Mouse (Mus musculus) T-helper 2 cell (primary cell): Measurements from ENCODE around the gene Abcf3.

Source experiments
- in situ Hi-C: fragments of 300-600 bp; cut with MboI, MseI; formaldehyde crosslinking; loops from one replicate; pipeline ENCODE4 v1.15.1; 2025; ENCODE audit warnings: high pct_unique_total_duplicates

Gene Abcf3

DNA sequence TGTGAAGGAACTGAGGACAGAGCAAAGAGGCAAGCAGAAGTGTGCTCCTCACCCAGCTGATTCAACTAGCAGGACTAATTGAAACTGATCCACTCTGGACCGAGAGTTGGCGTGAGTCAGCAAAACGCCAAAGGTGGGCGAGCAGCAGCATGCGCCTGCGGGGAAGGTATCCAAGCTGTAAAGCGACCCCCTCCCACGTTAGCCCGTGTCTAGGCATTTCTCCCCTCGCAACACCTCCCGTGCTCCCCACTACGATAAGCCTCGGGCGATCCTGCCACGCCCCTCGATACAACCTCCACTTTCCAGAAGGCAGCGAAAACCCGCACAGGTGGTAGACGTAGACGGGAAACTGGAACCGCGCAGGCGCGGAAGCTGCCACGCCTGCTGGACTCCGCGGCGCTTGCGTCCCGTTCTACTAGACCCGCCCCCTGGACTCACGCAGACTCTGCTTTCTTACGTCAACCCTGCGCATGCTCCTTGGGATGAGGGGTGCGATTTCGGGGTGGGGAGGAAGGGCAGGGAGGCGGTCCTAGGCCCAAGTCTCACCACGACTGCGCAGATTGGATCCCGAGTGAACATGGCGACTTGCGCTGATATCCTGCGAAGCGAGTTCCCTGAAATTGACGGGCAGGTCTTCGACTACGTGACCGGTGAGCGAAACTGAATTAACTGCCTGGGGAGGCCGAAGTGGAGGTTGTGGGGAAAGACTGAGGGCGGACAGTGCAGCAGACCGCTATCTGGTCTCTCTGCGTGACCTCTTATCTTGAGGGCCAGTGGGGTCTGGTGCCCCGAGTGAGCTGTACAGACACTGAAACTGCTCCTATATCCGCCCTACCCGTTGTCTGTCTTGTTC is at the start of gene Abcf3:
TSS of gene Abcf3 (plus strand) at position 482 of the 853 bp plus-strand sequence.
- in situ Hi-C loops: loop anchor here (10.0 kb wide), 1 partner anchor 66 kb away; the partner anchor contains the start of genes Alg3, Eef1akmt4 and Gm49333

DNA sequence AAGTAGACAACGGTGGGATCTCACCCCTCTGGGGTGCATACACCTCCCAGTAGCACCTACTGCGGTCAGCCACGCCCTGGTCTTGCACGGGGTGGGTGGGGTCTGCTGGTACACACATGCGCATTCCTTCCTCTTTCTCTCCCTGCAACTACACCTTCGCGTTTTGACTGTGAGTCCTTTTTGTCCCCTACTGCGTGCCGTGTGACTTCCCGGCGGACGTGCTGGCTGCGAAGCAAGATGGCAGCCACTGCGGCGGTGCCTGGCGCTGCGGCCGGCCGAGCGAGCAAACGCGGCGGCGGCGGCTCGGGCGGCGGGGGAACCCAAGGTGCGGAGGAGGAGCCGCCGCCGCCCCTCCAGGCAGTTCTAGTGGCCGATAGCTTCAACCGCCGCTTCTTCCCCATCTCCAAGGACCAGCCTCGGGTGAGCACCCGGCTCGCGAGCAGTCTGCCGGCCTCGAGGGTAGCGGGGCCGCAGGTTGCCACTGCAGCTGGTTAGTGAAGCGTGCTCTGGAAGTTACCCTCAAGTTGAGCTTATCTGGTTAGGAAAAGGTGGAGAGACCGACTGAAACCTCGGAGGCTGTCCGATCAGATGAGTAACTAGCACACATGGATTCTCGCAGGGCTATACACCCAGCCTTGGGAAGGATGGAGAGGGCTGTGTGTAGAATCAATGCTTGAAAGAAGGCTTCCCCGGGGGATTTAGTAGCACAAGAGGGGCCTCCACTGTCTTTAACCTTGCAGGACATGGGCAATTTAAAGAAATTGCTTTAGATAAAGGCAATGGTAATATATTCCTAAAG is 49.5 kb upstream of the Abcf3 start, which contains the start of gene Eif2b5:
TSS of gene Eif2b5 (plus strand) at position 141 of the 799 bp plus-strand sequence.
- in situ Hi-C loops: loop anchor here (10.0 kb wide), 1 partner anchor 116 kb away; the partner anchor contains the start of genes Alg3, Eef1akmt4 and Gm49333

- in situ Hi-C loops: loop anchor here (5.0 to 10.0 kb wide), 2 partner anchors 139 to 301 kb away; no protein-coding TSS in a partner anchor
These were observed 42.4 kb upstream of the Abcf3 start for GRCm38 (mm10) chr16:20506000-20506399.

DNA sequence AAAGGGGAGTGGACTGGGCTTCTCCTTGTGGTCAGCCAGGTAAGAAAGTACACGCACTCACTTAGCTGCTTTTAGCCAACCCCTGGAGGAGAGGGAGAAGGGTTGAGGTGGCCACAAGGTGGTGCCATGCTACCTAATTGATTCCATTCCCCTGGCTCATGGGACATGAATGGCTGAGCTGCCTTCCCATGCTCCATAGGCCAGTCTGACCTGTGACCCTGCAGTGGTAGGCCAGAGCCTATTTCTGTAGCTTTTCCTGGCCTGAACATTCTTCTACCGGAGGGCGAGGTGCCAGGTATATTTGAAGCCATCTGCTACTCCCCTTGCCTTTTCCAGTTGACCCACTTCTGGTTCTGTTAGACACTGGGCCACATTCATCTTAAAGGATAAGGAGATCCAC is 39.0 kb upstream of the Abcf3 start:
- in situ Hi-C loops: loop anchor here (5.0 to 10.0 kb wide), 2 partner anchors 135 to 298 kb away; no protein-coding TSS in a partner anchor

GRCm38 (mm10) chr16:20511277-20511847 is 37.0 kb upstream of the Abcf3 start:
- in situ Hi-C loops: no loop called here

- in situ Hi-C loops: no loop called here
These were observed 32.3 kb upstream of the Abcf3 start for GRCm38 (mm10) chr16:20516032-20516431.

GRCm38 (mm10) chr16:20516726-20517201 is 31.6 kb upstream of the Abcf3 start, which contains the start of gene Dvl3:
Gene Dvl3, plus strand, starts transcription at chr16:20516982.
- in situ Hi-C loops: no loop called here

DNA sequence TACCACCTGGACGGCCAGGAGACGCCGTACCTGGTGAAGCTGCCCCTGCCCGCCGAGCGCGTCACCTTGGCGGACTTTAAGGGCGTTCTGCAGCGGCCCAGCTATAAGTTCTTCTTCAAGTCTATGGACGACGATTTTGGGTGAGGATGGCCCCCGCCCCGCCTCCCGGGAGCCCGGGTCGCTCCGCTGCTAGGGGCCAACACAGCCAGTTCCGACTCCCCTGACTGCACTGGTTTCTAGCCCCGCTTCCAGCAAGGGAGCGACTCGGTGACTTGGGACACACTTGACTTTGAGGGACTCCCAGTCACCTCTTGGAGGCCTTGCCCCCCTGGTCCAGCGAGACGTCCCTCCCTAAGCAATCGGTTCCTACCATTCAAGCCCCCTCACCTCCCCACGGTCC is 31.2 kb upstream of the Abcf3 start:
- in situ Hi-C loops: no loop called here

DNA sequence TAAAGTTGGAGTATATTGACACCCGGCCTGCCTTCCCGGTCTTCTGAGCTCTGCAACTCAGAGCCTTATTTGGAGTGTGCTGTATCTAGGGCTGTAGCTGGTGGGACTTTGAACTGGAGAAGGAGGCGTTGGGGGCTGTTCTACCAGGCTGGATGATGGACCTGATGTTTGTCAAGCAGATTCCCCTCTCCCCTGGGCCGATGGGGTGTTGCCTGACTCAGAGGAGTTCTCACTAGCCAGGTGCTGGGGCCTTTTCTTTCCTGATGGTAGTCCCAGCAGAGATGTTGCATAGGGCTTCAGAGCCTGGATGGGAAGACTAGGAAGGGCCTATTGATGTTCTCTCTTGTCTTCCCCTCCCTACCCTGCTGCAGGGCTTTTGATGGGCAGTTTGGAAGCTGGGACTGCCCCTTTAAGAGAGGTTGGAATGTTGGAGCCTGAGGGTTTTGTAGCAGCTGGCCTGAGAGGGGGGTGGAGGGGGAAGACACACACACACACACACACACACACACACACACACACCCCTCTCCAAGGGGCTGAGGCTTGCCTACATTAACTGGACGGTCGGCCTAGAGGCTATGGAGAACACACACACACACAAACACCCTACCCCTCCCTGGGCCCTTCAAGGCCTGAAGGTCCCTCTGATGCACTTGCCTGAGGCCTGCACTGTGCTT is 30.5 kb upstream of the Abcf3 start:
- in situ Hi-C loops: no loop called here

- in situ Hi-C loops: no loop called here
These were observed 24.5 kb upstream of the Abcf3 start for GRCm38 (mm10) chr16:20523886-20524285.

- in situ Hi-C loops: no loop called here
These were observed 19.6 kb upstream of the Abcf3 start for GRCm38 (mm10) chr16:20528779-20529178.

DNA sequence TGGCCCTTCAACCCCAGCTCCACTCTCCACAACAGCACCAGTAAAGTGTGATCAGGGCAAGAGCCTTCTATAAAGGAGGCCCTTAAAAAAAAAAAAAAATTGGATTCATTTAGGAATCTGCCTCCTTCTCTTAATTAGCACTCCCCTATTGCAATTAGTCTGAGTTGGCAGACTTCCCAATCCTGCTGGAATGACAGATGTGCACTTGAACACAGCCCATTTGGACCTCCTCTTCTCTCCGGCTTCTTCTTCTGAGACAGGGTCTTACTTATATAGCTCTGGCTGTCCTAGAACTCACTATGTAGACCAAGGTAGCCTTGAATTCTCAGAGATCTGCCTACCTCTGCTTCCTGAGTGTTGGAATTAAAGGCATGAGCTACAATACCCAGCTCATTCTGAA is 19.0 kb upstream of the Abcf3 start:
- in situ Hi-C loops: no loop called here

DNA sequence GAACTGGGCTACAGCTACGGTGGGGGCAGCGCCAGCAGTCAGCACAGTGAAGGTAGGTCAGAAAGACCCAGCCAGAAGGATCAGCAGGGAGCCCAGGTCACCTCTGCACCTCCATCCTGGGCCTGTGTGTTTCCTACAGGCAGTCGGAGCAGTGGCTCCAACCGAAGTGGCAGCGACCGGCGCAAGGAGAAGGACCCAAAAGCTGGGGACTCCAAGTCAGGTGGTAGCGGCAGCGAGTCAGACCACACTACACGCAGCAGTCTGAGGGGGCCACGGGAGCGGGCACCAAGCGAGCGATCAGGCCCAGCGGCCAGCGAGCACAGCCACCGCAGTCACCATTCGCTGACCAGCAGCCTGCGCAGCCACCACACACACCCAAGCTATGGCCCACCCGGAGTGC is 17.4 kb upstream of the Abcf3 start:
- in situ Hi-C loops: no loop called here

DNA sequence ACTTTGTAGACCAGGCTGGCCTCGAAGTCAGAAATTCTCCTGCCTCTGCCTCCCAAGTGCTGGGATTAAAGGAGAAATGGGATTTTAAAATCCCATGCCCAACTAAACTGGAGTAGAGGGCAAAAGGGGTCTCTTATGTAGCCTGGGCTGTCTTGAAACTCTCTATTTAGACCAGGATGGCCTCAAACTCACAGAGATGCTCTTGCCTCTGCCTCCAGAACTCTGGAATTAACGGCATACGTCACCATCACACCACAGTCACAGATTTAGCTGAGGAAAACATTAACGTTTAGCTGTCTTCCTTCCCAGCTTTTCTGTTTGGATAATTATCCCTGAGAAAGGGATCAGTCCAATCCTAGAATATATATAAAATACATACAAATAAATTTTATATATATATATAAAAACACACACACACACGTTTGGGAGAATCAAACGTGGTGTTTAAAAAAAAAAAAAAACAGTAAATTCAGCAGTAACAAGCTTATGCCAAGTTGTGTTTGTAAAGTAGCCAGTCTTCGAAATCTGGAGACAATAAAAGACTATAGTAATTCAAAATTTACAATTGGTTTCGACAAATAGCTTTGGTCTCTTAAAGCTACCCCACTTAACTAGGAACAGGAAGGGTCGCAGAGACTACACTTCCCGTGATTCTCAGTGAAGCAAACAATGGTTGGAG is 13.6 kb upstream of the Abcf3 start:
- in situ Hi-C loops: no loop called here

DNA sequence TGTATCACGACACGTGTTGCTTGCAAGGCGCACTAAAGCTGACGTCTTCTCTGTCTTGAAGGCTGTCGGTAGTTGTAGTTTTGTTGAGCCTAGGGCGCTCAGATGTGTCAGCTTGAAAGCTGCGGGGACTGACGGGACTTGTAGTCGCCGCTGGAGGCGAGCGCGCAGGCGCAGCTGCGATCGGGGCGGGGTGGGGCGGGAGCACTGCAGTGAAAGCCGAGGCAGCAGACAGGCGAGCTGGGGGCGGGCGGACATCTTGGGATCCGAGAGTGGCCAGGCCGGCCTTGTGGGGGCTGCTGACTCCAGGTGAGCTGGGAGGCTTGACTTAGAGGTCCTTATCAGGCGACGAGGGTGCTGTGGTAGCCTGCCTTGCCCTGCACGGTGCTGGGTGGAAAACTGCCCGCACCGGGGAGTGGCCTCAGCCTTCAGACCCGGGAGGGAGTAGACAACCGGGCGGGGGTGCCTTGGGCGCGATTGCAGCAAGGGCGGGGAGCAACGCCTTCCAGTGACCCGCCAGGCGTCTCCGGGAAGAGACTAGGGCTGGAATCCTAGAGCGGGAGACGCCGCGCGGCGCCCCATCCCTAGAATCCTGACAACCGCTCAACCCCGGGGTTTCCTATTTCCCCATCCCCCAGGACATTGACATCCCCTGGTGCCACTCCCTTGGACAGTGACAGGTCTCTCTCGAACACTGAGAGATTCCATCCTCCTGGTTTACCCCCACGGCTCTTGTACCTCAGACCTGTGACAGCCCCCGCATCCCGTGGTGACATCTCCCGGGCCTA is 12.9 kb upstream of the Abcf3 start, which contains the start of gene Ap2m1:
TSS of gene Ap2m1 (plus strand) at position 183 of the 785 bp plus-strand sequence.
- in situ Hi-C loops: no loop called here

- in situ Hi-C loops: no loop called here
These were observed 12.2 kb upstream of the Abcf3 start for GRCm38 (mm10) chr16:20536081-20536665.

DNA sequence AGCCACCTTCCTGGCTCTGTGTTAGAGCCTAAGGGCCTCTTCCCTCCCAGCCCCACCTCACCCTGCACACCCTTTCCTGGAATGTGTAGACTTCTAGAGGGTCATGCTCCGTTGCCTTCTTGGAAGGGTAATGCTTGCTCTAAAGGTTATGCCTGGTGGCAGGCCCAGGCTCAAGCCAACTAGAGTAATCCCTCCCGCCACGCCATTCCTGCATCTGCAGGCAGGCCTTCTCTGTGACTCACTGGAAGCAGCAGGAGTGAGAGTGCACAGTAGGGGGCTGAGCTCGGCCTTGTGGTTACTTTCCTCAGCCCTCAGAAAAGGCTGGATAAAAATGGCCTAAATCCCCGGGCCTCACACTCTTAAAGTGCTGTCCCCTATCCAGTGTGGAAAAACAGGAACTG is 11.3 kb upstream of the Abcf3 start:
- in situ Hi-C loops: no loop called here

GRCm38 (mm10) chr16:20537601-20538320 is 10.6 kb upstream of the Abcf3 start:
- in situ Hi-C loops: no loop called here
